Mouse (Mus musculus) ovary, postnatal 10 days (tissue): ENCODE measurements around the gene Gse1.

Experiments
- DNase-seq: peaks from one replicate; pipeline ENCODE4 v3.0.0; 2022; ENCODE audit warnings: low spot score

Gene Gse1

DNA sequence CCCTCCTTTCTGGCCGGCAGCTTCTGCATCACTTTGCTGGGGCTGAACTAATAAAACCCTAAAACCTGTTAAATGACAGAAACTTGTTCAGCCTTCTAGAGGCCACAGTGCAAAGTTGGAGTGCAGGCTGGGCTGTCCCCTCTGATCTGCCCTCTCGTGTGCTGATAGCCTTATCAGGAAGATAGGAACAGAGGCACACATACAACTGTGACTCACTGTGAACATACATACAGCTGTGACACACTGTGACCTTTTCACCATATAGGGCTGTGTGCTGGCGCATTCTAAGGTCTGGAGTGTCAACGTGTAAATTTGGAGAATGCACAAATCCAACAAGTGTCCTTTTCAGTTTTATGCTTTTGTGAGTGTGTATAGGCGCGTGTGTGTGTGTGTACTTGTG, 226.1 kb downstream of the Gse1 start:
- DNase-seq: no peak

DNA sequence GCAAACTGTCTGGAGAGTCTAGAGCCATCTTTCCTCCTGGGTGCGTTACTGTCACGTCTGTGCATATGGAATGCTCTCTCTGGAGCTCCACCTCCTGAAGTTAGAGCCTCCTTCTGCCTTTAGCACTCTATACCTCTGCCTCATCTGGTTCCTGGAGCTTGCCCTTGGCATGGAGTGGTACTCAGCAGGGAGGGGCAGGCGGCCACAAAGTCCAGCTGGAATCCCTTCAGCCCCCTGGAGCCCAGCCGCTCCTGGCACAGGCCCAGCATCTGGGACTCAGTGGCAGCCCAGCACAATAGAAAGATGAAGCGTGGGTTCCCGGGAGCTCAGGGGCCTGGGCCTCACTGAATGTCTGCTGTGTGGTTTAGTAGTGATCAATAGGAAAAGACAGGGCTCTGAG, 232.1 kb downstream of the Gse1 start:
- DNase-seq: no peak

DNA sequence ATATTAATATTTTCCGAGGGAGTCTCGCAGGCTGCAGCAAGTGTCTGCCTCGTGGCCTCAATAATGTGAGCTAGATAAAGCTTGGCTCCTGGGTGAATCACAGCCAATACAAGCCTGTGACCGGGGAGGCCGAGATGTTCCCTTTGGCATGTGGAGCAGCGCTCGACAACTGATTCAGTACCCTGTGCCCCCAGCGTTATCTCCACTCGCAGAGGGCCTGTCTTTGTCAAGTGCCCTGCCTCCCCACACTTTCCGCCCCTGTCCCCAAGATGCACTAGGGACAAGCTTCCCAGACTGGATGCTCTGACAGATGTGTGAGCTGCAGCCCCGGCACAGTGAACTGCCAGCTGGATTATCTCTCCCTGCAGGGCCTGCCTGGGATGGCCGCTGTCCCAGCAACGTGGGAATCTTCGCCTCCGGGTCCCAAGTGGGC, 233.9 kb downstream of the Gse1 start:
- no peak for DNase-seq

DNA sequence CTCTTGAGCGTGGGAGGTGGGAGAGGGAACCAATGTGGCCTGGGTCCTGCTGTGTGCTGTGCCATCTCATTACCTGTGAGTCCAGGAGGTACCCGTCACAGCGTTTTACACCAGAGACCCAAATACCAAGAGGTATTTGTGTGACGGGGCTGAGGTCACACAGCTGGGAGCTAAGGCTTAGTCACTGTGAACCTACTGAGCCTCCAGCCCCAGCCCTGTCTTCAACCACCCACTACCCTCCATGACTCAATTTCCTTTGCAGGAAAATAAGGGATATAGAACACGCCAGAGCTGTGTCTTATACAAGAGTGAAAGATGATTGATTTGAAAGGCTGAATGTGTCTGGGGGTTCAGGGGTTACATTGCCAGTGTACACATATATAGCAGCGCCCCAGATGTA, 234.4 kb downstream of the Gse1 start:
- DNase-seq: no peak

DNA sequence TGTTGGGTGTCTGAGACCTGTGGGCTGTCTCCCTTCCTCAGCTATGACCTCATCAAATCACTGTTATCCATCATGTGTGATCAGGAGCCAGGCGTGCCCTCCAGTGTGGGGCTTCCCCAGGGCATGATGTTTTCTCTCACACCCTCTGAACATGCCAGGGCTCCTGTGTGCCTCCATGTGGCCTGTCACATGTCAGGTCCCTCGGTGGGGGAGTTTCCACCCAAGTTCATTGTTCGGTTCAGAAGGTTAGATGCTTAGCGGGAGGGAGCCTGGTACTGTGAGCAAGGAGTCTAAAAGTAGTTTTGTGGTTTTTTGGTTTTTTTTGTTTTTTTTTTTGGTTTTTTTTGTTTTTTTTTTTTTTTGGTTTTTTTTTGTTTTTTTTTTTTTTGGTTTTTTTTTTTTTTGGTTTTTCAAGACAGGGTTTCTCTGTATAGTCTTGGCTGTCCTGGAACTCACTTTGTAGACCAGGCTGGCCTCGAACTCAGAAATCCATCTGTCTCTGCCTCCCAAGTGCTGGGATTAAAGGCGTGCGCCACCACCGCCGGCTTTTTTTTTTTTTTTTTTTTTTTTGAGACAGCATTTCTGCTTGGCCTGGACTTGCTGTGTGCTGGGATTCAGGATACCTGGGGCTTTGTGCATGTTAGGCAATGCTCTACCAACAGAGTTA, 235.8 kb downstream of the Gse1 start:
- no peak for DNase-seq

DNA sequence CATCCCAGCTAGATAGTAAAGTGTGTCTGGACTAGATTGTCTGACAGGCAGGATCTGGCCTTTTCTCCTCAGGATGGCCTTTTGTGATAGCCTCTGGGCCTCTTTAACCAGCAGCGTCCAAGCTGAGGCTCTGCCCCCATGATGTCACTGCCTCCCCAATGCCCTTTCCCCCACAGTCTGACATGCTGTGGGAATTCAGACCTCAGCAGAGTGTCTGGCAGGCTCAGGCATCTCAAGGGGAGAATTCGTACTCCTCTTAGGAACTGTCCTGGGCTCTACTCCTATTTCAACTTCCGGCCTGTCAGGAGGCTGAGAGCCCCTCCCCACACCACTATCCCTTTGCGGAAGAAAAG, 236.3 kb downstream of the Gse1 start:
- no peak for DNase-seq

DNA sequence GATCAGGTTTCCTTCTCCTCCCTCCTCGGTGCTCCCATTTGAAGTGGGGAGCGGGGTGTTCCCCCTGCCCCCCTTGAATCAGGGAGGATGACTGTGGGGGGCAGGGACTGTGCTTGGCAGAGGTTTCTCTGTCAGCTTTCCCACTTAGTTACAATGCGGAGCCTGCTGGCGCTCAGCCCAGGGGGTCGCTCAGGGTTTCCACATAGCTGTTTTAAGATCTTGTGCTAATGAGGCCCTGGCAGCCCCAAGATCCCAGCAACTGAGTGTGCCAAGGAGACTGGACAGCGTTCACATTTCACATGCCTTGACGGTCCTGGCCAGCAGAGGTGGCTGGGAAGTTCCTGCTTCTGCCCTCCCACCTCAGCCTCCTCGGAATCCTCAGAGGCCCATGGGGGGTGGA, 237.5 kb downstream of the Gse1 start:
- no peak for DNase-seq

DNA sequence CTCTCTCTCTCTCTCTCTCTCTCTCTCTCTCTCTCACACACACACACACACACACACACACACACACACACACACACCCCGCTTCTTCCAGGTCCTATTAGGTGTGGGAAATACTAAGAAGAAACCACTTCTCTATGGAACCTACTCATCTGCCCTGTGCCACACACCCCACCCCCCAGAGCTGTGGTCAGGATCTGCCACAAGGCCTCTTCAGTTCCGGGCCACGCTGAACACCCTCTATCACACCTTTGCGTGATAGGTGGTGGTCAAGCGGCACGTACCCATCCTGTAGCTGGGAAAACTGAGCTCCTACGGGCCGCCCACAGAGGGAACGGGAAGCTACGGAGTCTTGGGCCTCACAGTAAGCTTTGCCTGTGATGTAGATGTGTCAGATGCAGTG, 238.0 kb downstream of the Gse1 start:
- no peak for DNase-seq

DNA sequence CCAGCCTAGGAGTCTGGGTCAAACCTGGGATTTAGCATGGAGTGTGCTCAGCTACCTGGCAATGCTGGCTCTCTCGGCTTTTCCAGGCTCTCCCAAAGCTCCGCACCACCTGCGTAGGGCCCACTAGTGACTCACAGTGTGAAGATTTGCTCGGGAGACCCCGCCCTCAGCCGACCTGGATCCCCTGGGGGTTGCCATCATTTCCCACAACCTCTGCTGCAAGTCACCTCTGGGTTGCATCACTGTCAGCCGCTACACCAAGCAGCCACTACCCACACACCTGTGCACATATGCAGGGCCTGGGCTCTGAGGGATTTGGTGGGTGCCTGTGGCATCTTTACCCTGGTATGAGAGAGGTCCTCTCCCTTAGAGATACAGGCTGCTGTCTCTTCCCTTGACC, 239.3 kb downstream of the Gse1 start:
- DNase-seq: no peak

DNA sequence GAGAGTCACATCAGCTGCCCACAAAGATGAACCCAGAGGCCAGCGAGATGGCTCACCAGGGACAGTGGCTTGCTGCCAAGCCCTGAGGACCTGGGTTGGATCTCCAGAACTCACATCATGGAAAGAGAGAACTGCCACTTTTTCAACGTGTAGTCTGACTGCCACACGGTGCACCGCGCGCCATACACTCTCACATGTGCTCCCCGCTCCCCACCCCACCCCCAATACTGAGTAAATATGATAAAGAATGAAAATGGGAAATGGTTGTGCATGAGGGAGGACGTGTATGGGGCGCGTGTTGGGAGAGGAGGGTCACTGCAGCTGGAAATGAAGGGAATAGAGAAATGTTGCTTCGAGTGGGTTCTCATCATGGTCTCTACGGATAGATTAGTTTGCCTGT, 241.9 kb downstream of the Gse1 start:
- DNase-seq: no peak

DNA sequence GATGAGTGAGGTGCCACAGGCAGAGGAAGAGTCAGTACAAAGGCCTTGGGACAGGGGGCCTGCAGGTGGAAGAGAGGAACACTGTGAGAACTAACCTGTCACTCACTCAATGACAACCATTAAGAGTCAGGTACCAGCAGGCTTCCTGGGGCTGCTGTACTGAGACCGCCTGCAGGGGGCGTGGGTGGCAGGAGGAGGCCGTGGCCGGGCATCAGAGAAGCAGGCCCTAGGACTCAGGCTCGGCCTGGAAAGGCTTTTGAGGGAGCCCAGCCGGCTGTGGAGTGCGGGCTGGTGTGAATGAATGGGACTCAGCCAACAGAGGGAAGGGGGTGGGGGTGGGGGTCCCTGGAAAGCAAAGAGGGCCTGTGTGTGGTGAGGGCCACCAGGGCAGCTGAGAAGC, 242.9 kb downstream of the Gse1 start:
- no peak for DNase-seq

DNA sequence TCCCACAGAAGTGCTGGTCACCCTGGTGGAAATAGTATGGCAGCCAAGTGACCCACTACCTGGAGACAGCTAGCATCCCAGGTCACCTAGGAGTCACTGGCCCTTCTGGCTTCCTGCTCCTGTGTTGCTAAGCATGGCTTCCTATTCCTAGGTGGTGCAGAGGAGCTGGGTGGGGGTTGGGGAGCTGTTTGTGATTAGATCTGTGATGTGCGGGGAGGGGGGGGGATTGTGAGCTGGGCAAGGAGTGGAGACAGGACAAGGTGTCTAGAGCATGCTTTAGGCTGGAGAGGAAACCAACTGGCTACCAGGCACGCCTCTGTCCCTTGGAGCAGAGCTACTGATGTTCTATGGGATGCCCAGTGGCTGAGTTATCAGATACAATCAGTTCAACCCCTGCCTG, 243.5 kb downstream of the Gse1 start:
- no peak for DNase-seq

DNA sequence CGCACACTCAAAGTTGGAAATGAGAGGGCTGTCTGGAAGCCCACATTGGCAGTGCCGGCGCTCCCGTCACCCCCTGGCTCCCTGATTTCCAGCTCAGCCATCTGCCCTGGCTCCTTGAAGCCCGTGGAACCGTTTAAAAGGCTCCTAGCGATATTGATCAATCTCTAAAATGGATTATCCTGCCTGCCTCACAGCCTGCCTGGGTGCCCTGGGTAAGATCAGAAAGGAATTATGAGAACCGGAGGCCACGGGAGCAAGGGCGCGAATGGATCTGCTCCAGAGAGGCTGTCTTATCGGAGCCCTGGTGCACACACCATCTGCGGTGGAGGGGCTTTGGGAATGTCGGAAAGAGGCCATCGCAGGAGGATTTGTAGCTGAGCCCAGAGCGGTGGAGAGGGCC, 244.0 kb downstream of the Gse1 start:
- DNase-seq: no peak

DNA sequence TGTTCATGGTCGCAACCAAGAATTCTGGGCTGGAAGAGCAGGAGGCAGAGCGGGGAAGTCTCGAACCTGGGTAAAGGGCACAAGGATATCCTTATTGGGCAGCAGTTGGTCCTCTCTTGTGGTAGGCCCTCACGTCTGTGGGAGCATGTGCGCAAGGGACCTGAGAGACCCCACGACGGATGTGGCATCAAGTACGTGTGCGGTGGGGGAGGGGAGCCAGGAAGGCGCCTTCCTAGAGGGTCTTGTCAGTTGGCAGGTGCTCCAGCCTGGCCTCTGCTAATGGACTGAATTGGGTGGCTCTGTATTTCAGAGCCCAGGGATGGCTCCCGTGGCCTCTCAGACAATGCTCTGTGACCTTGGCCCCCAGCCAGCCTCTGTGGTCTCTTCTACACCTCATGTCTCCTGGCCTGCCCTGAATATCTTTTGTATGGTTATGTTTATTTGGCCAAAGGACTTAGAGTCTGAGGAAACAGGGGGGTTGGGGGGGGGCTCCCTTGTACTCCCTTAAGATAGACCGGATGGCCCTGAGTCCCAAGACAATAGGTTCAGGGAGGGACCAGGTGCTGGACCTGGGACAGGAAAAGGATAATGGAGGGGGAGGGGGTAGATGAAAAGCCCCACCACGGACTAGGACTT, 245.6 kb downstream of the Gse1 start:
- no peak for DNase-seq

DNA sequence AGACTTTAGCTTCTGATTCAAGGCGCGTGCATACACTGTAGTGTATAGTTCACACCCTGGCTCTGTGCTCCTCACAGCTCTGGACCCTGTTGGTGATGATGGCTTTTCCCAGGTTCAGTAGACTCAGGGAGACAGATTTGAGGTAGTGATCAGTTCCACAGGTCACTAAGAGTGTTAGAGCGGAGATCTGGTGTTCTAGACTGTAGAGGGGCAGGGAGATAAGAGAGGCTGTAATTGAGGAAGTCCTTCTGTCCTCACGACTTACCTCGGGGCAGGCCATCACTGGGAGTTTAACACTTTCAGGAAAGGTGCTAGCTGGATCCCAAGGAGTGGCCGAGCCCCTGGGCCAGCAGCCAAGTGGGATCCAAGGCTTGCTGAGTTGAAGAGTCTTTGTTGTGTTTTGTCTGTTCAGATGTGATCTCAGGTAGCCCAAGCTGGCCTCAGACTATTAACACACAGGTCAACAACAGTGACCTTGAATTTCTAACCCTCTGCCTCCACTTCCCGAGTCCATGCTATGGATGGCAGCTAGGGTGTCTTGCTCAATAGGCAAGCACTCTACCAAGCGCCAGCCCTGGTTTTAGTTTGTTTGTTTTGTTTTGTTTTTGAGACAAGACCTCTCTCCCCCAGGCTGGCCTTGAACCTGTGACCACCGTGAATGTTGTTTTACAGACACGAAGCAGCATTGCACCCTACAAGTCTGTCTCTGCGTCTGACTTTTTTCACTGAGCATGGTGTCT, 246.4 kb downstream of the Gse1 start:
- DNase-seq: no peak

DNA sequence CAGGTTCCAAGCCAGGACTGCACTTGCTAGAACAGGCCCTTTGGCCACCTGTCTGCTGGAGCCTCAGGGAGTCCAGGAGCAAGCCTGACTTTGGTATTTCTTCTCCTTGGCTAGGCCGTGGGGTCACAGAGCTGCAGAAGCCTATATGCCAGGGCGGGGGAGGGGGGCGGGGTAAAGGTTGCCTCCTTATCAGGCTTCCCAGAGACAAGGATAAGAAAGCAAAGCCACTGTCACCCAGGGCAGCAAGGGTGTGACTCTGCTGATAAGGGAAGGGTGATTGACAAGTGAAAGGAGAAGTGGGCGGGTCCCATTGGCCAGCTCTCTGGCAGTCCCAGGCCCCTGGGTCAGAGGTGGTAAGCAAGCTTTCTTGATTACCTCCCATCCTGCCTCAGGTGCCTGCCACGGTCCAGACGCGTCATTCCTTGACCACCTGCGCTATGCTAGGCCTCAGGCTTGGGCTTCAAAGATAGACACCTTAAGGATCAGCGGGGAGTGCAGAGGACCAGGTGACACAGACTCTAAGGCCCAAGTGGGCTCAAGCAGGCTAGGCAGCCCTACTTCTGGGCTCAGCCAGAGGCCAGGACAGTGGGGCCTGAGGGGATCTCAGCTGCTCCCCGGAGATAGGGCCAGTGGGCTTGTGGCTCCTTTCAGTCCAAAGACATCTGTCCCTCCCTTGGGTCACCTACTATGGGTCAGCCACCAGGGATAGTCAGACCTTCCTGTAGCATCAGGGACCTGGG, 247.4 kb downstream of the Gse1 start:
- DNase-seq: no peak

DNA sequence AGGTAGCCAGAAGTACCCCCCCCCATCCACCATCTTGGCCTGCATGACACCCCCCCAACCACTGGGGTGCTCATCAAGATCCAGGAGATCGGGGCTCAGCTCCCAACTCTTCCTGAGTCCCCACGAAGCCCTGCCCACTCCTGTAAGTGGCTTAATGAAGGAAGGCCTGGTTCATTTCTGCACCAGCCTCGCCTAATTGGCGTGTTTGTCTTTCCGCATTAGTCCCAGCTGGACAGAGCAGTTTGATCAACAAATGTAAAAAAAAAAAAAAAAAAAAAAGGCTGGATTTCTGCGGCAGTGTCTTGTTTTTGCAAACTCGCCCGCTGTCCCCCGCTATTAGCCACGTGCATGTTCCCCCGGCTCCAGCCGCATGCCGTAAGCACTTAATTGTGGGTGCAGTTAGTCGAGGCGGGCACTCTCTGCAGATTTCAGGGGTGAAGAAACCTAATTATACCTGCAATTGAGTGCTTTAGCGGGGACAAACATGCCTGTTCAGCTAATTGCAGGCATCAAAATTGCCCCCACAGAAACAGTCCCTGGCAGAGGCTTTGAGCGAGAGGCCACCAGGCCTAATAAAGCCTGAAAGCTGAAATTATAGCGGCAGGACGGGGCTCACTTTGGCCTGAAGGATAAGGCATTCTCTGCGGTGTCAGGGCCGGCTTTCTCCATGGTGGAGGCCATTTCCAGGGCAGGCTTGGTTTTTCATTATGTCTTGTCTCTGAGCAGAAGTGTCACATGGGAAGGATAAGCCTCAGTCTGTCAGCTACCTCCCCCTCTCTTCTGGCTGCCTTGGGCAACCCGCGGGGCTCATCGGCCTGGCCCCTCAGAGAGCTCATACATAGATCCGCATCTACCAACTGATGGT, 248.7 kb downstream of the Gse1 start:
- DNase-seq: no peak

DNA sequence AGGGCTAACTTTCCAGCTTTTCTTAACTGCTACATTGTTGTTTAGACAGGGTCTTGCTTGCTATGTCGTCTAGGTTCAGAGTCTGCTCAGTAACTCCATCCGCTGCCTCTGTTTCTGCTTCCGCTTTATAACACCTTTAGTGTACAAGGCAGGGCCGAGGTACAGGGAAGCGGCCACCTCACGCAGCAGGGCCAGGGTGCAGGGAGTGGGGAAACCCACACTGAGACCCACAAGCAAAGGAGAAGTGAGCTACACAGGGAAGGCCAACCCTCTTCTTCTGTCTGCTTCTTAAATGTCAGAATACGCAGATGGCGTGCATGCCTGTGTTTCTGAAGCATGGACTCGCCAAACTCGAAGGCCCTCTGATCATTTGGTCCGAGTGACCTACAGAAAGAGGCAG, 250.5 kb downstream of the Gse1 start:
- no peak for DNase-seq

DNA sequence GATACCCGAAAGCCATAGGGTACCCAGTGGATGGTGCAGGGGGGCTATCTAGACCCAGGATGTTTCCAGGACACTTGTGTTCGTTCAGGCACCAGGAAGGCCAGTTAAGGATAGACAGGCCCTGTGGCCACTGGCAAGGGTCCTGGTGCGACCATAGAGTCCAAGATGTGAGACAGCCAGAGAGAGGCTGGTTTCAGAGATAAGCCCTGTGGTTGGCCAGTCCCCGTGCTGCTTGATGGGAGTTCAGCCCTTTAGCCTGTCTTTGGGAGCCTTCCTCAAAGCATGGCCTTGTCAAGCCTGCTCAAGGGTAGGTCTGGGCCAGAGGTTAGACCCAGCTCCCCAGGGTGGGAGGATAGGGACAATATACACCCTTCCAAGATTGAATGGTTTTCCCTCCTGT, 251.4 kb downstream of the Gse1 start:
- no peak for DNase-seq

DNA sequence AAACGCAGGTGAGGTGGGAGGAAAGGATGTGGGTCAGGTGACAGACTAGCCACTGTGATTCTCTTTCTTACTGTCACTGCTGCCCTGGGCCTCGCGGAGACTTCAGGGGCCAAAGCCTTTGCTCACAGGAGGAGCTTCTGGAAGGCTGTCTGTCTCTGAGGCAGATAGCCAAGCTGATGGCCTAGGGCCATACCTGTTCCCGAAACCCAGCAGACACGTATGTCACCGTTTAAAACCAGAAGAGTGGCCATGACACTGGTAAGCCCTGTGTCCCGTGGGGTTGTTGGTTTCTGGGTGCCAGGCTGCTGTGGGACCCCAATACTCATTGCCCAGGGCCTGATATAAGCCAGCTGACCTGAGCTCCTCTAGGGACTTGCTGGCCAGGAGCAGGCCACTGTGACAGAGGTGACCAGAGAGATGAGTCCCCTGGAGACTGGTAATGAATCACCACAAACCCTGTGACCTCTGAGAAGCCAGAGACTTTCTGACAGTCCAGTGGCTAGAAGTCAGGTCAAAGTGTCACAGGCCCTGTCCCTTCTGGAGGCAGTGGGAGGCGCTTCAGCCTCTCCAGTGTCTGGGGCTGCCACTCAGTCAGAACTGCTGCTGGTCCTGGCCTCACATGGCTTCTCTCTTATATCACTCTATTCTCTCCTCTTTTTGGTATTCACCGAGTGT, 253.9 kb downstream of the Gse1 start:
- DNase-seq: no peak

DNA sequence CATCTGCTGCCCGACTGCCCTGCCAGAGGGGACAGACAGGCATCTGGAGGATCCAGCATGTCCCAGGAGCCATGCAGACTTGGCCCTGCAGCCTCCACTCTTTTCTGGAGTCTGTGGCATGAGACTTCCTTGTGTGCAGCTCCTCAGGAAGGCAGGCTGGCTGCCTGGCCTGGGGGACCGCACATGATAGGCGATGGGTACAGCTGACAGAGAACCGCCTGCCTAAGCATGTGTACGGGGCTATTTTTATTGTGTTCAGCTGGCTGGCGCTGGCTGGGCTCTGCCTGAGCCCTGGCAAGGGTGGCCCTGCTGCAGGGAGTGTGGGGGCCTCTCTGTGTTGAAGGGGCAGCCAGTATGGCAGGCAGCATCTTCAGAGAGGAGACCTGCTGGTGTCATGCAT, 256.2 kb downstream of the Gse1 start:
- no peak for DNase-seq
